Mouse (Mus musculus) urinary bladder, postnatal 25 days (tissue): ENCODE data around the gene Tpte.

Source experiments
- DNase-seq: peaks from one replicate; pipeline ENCODE4 v3.0.0; 2022; ENCODE audit warnings: low spot score

The Tpte gene

GRCm38 (mm10) chr8:22380934-22381333, 97.7 kb downstream of the Tpte start:
- no peak for DNase-seq

- DNase-seq: no peak
Observed at GRCm38 (mm10) chr8:22382824-22383595, 99.8 kb downstream of the Tpte start.

GRCm38 (mm10) chr8:22385158-22385557, 101.9 kb downstream of the Tpte start:
- DNase-seq: no peak

GRCm38 (mm10) chr8:22389874-22390273, 106.6 kb downstream of the Tpte start:
- no peak for DNase-seq

- no peak for DNase-seq
Observed at GRCm38 (mm10) chr8:22390766-22391463, 107.7 kb downstream of the Tpte start.

GRCm38 (mm10) chr8:22394471-22394870, 111.2 kb downstream of the Tpte start:
- DNase-seq: no peak

- DNase-seq: no peak
Observed at GRCm38 (mm10) chr8:22395256-22395655, 112.0 kb downstream of the Tpte start.

- DNase-seq: no peak
Observed at GRCm38 (mm10) chr8:22397811-22398141, 114.5 kb downstream of the Tpte start.

- DNase-seq: peak; percentile 87
Observed at GRCm38 (mm10) chr8:22398142-22398951, 115.1 kb downstream of the Tpte start, which contains the start of gene Slc25a15. Slc25a15 (minus strand) TSS chr8:22398597.

- no peak for DNase-seq
Observed at GRCm38 (mm10) chr8:22399285-22399880, 116.1 kb downstream of the Tpte start.

- no peak for DNase-seq
Observed at GRCm38 (mm10) chr8:22400593-22400992, 117.4 kb downstream of the Tpte start.

GRCm38 (mm10) chr8:22403235-22403634, 120.0 kb downstream of the Tpte start:
- DNase-seq: no peak

GRCm38 (mm10) chr8:22405733-22406132, 122.5 kb downstream of the Tpte start:
- DNase-seq: no peak

- DNase-seq: no peak
Observed at GRCm38 (mm10) chr8:22410688-22411281, 127.5 kb downstream of the Tpte start.

- peak; percentile 74 for DNase-seq
Observed at GRCm38 (mm10) chr8:22411282-22411702, 128.1 kb downstream of the Tpte start, which contains the start of gene Mrps31. Mrps31 (plus strand) TSS chr8:22411361.

- DNase-seq: no peak
Observed at GRCm38 (mm10) chr8:22411971-22412370, 128.7 kb downstream of the Tpte start.
